Mouse (Mus musculus) erythroblast, embryonic 14.5 days (primary cell): ENCODE measurements around the gene Spcs3.

ENCODE experiments used
- GATA1 ChIP-seq: IDR thresholded peaks from 2 replicates; pipeline ENCODE4 v1.6.1; 2012; ENCODE audit warnings: low read length, inconsistent platforms, mixed read lengths
- TAL1 ChIP-seq: IDR thresholded peaks from 3 replicates; pipeline ENCODE4 v1.6.1; 2012; ENCODE audit warnings: low read length, inconsistent platforms, mixed read lengths

- no peak for TF ChIP-seq GATA1
- no peak for TF ChIP-seq TAL1
Measured at GRCm38 (mm10) chr8:54503104-54503503, 26.7 kb downstream of the Spcs3 start.
